Mouse (Mus musculus) c-Kit-positive CD71-negative TER-119-negative erythroid progenitor cells, embryonic 14.5 days (primary cell): ENCODE measurements around the gene Lgals3.

ENCODE experiments used
- DNase-seq: peaks from one replicate; pipeline ENCODE4 v3.0.0-alpha.2; 2013; ENCODE audit warnings: low read depth

Gene Lgals3

GRCm38 (mm10) chr14:47432987-47433386 is 65.4 kb downstream of the Lgals3 start:
- DNase-seq, result no peak
